Mouse (Mus musculus): Measurements from ENCODE around the gene Rin1.

Gene Rin1

GRCm38 (mm10) chr19:5094746-5095417 is 44.6 kb downstream of the Rin1 start:
- no peak for DNase-seq (ENCODE audit: low spot score)

- no peak for DNase-seq (ENCODE audit: low spot score)
These were observed 45.7 kb downstream of the Rin1 start for GRCm38 (mm10) chr19:5095887-5096474.

GRCm38 (mm10) chr19:5097521-5098362 is 47.5 kb downstream of the Rin1 start:
- no peak for DNase-seq (ENCODE audit: low spot score)

GRCm38 (mm10) chr19:5098363-5099143 is 48.3 kb downstream of the Rin1 start, which contains the start of gene Cnih2:
Cnih2 (minus strand) TSS chr19:5098521.
- DNase-seq (ENCODE audit: low spot score) = peak; percentile 66

- no peak for DNase-seq (ENCODE audit: low spot score)
These were observed 55.8 kb downstream of the Rin1 start for GRCm38 (mm10) chr19:5106074-5106473.
